ENCODE assay signal across 10 mouse cellular contexts in genomic region chr6:136792884-136793758, GRCm38 (mm10). TPM values are rescaled to one million over a fixed set of nuclear protein-coding genes. Genes with fewer than 3 reads are reported as not detected.
DNase-seq lines count a peak whose midpoint lies in the region; ATAC-seq and TF ChIP-seq lines count a peak whose summit lies in the region.
"Had no signal": no experiment of that assay in that cellular context is flagged by ENCODE, and none has a peak within 500 bp of the region (broad histone marks: within the 10 kb centered on the region; RNA-seq: fewer than 3 reads in every experiment).

No protein-coding gene starts in this region.

- H3K9me3 ChIP-seq in CH12.LX (replicated peaks; ENCODE audit: low read length), result no peaks in the 10 kb centered on the region
- H3K9me3 ChIP-seq in hindbrain, embryonic 10.5 days, result no peaks in the 10 kb centered on the region

- peak; percentile 71 for DNase-seq in heart, adult 11 months
- DNase-seq in heart, postnatal 14 days, result no peak
- DNase-seq in CH12.LX (ENCODE audit: extremely low read depth), result no peak
- no peak for DNase-seq in hindbrain, embryonic 10.5 days (ENCODE audit: low spot score)
- no peak for DNase-seq in right cerebral cortex, postnatal 4 days
- no peak for DNase-seq in ovary, postnatal 10 days (ENCODE audit: low spot score)
- DNase-seq in adrenal gland, postnatal 10 days, result no peak
- DNase-seq: kidney, postnatal 14 days; right cerebral cortex, postnatal 14 days had no signal

- H3K27ac ChIP-seq in CH12.LX (ENCODE audit: insufficient read depth, low read depth), result no peak overlapping the region
- no peak overlapping the region for H3K27ac ChIP-seq in hindbrain, embryonic 10.5 days

- peak; percentile 36; the same call in 1 of the 2 replicates for ATAC-seq in megakaryocyte progenitor cell, adult 5-6 weeks (replicated peaks; ENCODE audit: poor library complexity)

- H3K27me3 ChIP-seq in CH12.LX (replicated peaks), result no peaks in the 10 kb centered on the region
- H3K27me3 ChIP-seq in hindbrain, embryonic 10.5 days (ENCODE audit: insufficient read depth, poor library complexity, severe bottlenecking), result peaks cover 8% of the 10 kb centered on the region; the same call in 1 of the 2 replicates

- no peaks in the 10 kb centered on the region for H3K36me3 ChIP-seq in CH12.LX (replicated peaks in 1 of 2; ENCODE audit: control insufficient read depth in 1 of 2, insufficient read depth in 1 of 2, low read length in 1 of 2)
- no peaks in the 10 kb centered on the region for H3K36me3 ChIP-seq in hindbrain, embryonic 10.5 days

- in situ Hi-C loops in CH12.LX (cut with MboI; ENCODE audit: low pct_ligation_motif_present, low pct_unique_long_range_greater_than_20kb, low sequenced_read_pairs), result no loop called here

- H3K79me2 ChIP-seq in CH12.LX (replicated peaks; ENCODE audit: control insufficient read depth, extremely low read depth, insufficient read depth, poor library complexity, severe bottlenecking), result no peaks in the 10 kb centered on the region

- TF ChIP-seq EP300 in CH12.LX (IDR thresholded peaks at IDR 0.05; ENCODE audit: low read length), result no peak

- H3K4me3 ChIP-seq in CH12.LX (replicated peaks in 1 of 3; ENCODE audit: low read depth in 2 of 3, low read length in 2 of 3, poor library complexity in 1 of 3), result no peak overlapping the region
- peak overlapping the region; percentile 55 for H3K4me3 ChIP-seq in hindbrain, embryonic 10.5 days

- intact Hi-C loops in heart, postnatal 14 days (cut with DNase I), result no loop called here

- peak overlapping the region; percentile 48 for H3K4me2 ChIP-seq in CH12.LX (ENCODE audit: insufficient read depth, low read depth, poor library complexity, severe bottlenecking)

- no peak for TF ChIP-seq CTCF in CH12.LX (conservative IDR thresholded peaks at IDR 0.05 in 1 of 2, IDR thresholded peaks at IDR 0.05 in 1 of 2; ENCODE audit: low read depth in 2 of 2, low read length in 2 of 2)

- dilution Hi-C loops in CH12.LX (cut with MboI; ENCODE audit: extremely low pct_ligation_motif_present, extremely low pct_unique_long_range_greater_than_20kb, low sequenced_read_pairs), result no loop called here

- WGBS in hindbrain, embryonic 10.5 days, result 33% methylated on average over 16 of the region's 16 CpGs

- TF ChIP-seq RAD21 in CH12.LX (IDR thresholded peaks at IDR 0.05; ENCODE audit: low read depth, low read length), result no peak

- TF ChIP-seq POLR2A in CH12.LX (IDR thresholded peaks at IDR 0.05; ENCODE audit: low read depth, low read length), result no peak

- H3K4me1 ChIP-seq in CH12.LX (ENCODE audit: control insufficient read depth in 1 of 2, insufficient read depth in 2 of 2), result peaks cover 0 to 9% of the 10 kb centered on the region in 2 experiments; a peak in 2 of 4 replicates
- peaks cover 18% of the 10 kb centered on the region for H3K4me1 ChIP-seq in hindbrain, embryonic 10.5 days (replicated peaks)

- H3K9ac ChIP-seq in CH12.LX (ENCODE audit: insufficient read depth, low read depth), result no peak overlapping the region; the same call in 1 of the 2 replicates

TF ChIP-seq in CH12.LX, 34 proteins besides CTCF, POLR2A, EP300 and RAD21:
- no peak for TF ChIP-seq TBP (conservative IDR thresholded peaks at IDR 0.05; ENCODE audit: low read depth, low read length)
- TF ChIP-seq SIN3A (IDR thresholded peaks at IDR 0.05; ENCODE audit: low read length), result no peak
- no peak for TF ChIP-seq RCOR1 (conservative IDR thresholded peaks at IDR 0.05; ENCODE audit: low read depth, low read length)
- no peak for TF ChIP-seq NRF1 (IDR thresholded peaks at IDR 0.05; ENCODE audit: low read depth, low read length)
- no peak for TF ChIP-seq ZC3H11A (IDR thresholded peaks at IDR 0.05; ENCODE audit: low read depth, low read length)
- no peak for TF ChIP-seq MEF2A (IDR thresholded peaks at IDR 0.05; ENCODE audit: borderline replicate concordance, low read depth, low read length)
- no peak for TF ChIP-seq BHLHE40 (IDR thresholded peaks at IDR 0.05; ENCODE audit: low read depth, low read length)
- no peak for TF ChIP-seq E2F4 (IDR thresholded peaks at IDR 0.05; ENCODE audit: insufficient replicate concordance, low read depth, low read length)
- no peak for TF ChIP-seq ZKSCAN1 (IDR thresholded peaks at IDR 0.05; ENCODE audit: borderline replicate concordance, low read depth, low read length)
- TF ChIP-seq PAX5 (IDR thresholded peaks at IDR 0.05; ENCODE audit: low read length), result no peak
- TF ChIP-seq ZMIZ1 (IDR thresholded peaks at IDR 0.05; ENCODE audit: low read depth, low read length), result no peak
- no peak for TF ChIP-seq IRF4 (IDR thresholded peaks at IDR 0.05; ENCODE audit: low read depth, low read length)
- TF ChIP-seq SMC3 (IDR thresholded peaks at IDR 0.05; ENCODE audit: low read depth, low read length), result no peak
- no peak for TF ChIP-seq TCF12 (IDR thresholded peaks at IDR 0.05; ENCODE audit: low read depth, low read length)

RNA-seq across cellular contexts. Expression of gene Hist4h4, which starts 11.1 kb away (rescaled TPM):
- total RNA-seq in heart, postnatal 14 days (2021), result 10 to 100 TPM; 12.1 to 15.3 TPM
- total RNA-seq in CH12.LX (2012; rRNA removed) (78.2 and 135 TPM in 2 replicates), CH12.LX (2014; rRNA removed) (2.7 and 3.6 TPM in 2 replicates)
- polyA plus RNA-seq in CH12.LX (2012; ENCODE audit: insufficient read length, low read depth), result 0.16 TPM in 2 replicates
- polyA plus RNA-seq in hindbrain, embryonic 10.5 days (2016; fragmentation: Nextera tagmentation; extraction: Ambion mirVana), result 0.65 and 0.78 TPM in 2 replicates
- 16.6 and 20.5 TPM in 2 replicates for total RNA-seq in megakaryocyte progenitor cell, adult 5-6 weeks (2015)
- 38.8 and 46.4 TPM in 2 replicates for total RNA-seq in megakaryocyte progenitor cell, adult 5-6 weeks (2017)
- total RNA-seq in adrenal gland, postnatal 10 days (2021), result 10 to 100 TPM; 28.3 to 29.2 TPM

RNA-seq across cellular contexts. Expression of gene Gucy2c, which starts 11.6 kb away (rescaled TPM):
- not detected for total RNA-seq in heart, postnatal 14 days (2021)
- total RNA-seq in CH12.LX (2012; rRNA removed) (0.08 and 0.13 TPM in 2 replicates), CH12.LX (2014; rRNA removed) (0.08 TPM in 1 of 2 replicates, not detected in the other)
- 0.08 and 0.10 TPM in 2 replicates for polyA plus RNA-seq in CH12.LX (2012; ENCODE audit: insufficient read length, low read depth)
- 0.05 and 0.11 TPM in 2 replicates for polyA plus RNA-seq in hindbrain, embryonic 10.5 days (2016; fragmentation: Nextera tagmentation; extraction: Ambion mirVana)
- not detected in 2 replicates for total RNA-seq in megakaryocyte progenitor cell, adult 5-6 weeks (2015)
- total RNA-seq in megakaryocyte progenitor cell, adult 5-6 weeks (2017), result not detected in 2 replicates
- total RNA-seq in adrenal gland, postnatal 10 days (2021), result under 1 TPM; 0.15 to 0.21 TPM

RNA-seq across cellular contexts. Expression of gene H2afj, which starts 14.9 kb away (rescaled TPM):
- total RNA-seq in heart, postnatal 14 days (2021), result 10 to 100 TPM; 33.4 to 38.2 TPM
- total RNA-seq in CH12.LX (2012; rRNA removed) (196 and 217 TPM in 2 replicates), CH12.LX (2014; rRNA removed) (124 and 125 TPM in 2 replicates)
- 158 and 184 TPM in 2 replicates for polyA plus RNA-seq in CH12.LX (2012; ENCODE audit: insufficient read length, low read depth)
- 105 and 120 TPM in 2 replicates for polyA plus RNA-seq in hindbrain, embryonic 10.5 days (2016; fragmentation: Nextera tagmentation; extraction: Ambion mirVana)
- total RNA-seq in megakaryocyte progenitor cell, adult 5-6 weeks (2015), result 46.1 and 54.3 TPM in 2 replicates
- 69.3 and 79.7 TPM in 2 replicates for total RNA-seq in megakaryocyte progenitor cell, adult 5-6 weeks (2017)
- 10 to 100 TPM; 71.1 to 85.2 TPM for total RNA-seq in adrenal gland, postnatal 10 days (2021)

RNA-seq across cellular contexts. Expression of gene BC049715, which starts 34.3 kb away (rescaled TPM):
- total RNA-seq in heart, postnatal 14 days (2021), result 1 to 10 TPM; 1.0 to 1.3 TPM
- total RNA-seq in CH12.LX (2012; rRNA removed) (9.9 and 10.7 TPM in 2 replicates), CH12.LX (2014; rRNA removed) (8.8 and 10.1 TPM in 2 replicates)
- 13.1 and 13.5 TPM in 2 replicates for polyA plus RNA-seq in CH12.LX (2012; ENCODE audit: insufficient read length, low read depth)
- 1.1 and 2.3 TPM in 2 replicates for polyA plus RNA-seq in hindbrain, embryonic 10.5 days (2016; fragmentation: Nextera tagmentation; extraction: Ambion mirVana)
- total RNA-seq in megakaryocyte progenitor cell, adult 5-6 weeks (2015), result 1.2 and 2.2 TPM in 2 replicates
- 3.5 and 8.7 TPM in 2 replicates for total RNA-seq in megakaryocyte progenitor cell, adult 5-6 weeks (2017)
- total RNA-seq in adrenal gland, postnatal 10 days (2021), result under 1 TPM; 0.73 to 0.75 TPM

RNA-seq across cellular contexts. Expression of gene Wbp11, which starts 34.9 kb away (rescaled TPM):
- 10 to 100 TPM; 64.3 to 66.0 TPM for total RNA-seq in heart, postnatal 14 days (2021)
- total RNA-seq in CH12.LX (2012; rRNA removed) (49.1 and 51.3 TPM in 2 replicates), CH12.LX (2014; rRNA removed) (27.7 and 29.5 TPM in 2 replicates)
- 189 and 212 TPM in 2 replicates for polyA plus RNA-seq in CH12.LX (2012; ENCODE audit: insufficient read length, low read depth)
- polyA plus RNA-seq in hindbrain, embryonic 10.5 days (2016; fragmentation: Nextera tagmentation; extraction: Ambion mirVana), result 140 and 155 TPM in 2 replicates
- total RNA-seq in megakaryocyte progenitor cell, adult 5-6 weeks (2015), result 112 and 118 TPM in 2 replicates
- 40.9 and 47.7 TPM in 2 replicates for total RNA-seq in megakaryocyte progenitor cell, adult 5-6 weeks (2017)
- total RNA-seq in adrenal gland, postnatal 10 days (2021), result 10 to 100 TPM; 82.5 to 86.5 TPM
